Mouse (Mus musculus) heart, postnatal 0 days (tissue): ENCODE measurements at regions not wholly inside any gene's neighbourhood (a gene's known extent, or its start where the extent isn't known, plus 50 kb on each side); places are given as distances from the start of the nearest gene placed in this dataset.

Experiments used
- CTCF ChIP-seq: IDR thresholded peaks from 2 replicates; pipeline ENCODE4 v1.5.1; 2016; ENCODE audit warnings: antibody characterized with exemption, control low read depth, low read depth
- EP300 ChIP-seq: IDR thresholded peaks from 2 replicates; pipeline ENCODE4 v1.6.1; 2016; ENCODE audit warnings: antibody characterized with exemption, low read depth

GRCm38 (mm10) chr4:140330138-140330537 is 83.6 kb upstream of the Igsf21 start:
- no peak for TF ChIP-seq CTCF
- TF ChIP-seq EP300: no peak
